Mouse (Mus musculus): Measurements from ENCODE around the gene D030056L22Rik. TPM values are rescaled to one million over a fixed set of nuclear protein-coding genes. Genes with fewer than 3 reads are reported as not detected.

The D030056L22Rik gene
- total and polyA plus RNA-seq, 3 experiments, result 20.6 to 76.0 (median 29.2) TPM

DNA sequence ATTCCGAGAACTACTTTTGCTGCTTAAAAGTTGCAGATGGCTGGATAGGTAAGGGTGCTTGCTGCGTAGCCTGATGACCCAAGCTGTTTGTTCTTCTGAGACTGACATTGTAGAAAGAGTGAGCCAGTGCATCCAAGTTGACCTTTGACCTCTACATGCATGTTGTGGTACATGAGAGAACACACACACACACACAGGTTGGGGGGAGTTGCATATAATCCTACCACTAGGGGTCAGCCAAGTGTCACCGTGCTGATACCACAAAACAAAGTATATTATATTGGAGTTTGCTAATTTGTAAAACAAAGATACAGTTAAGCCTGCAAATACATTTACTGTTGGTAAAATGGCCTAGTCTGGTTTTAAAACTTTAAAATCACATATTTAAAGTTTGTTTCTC, 25.4 kb upstream of the D030056L22Rik start:
- dilution Hi-C loops (cut with MboI; ENCODE audit: extremely low pct_ligation_motif_present, extremely low pct_unique_long_range_greater_than_20kb, low sequenced_read_pairs) (no loop called here), in situ Hi-C loops (cut with MboI; ENCODE audit: low pct_ligation_motif_present, low pct_unique_long_range_greater_than_20kb, low sequenced_read_pairs) (no loop called here)
- Histone ChIP-seq H3K9ac (ENCODE audit: insufficient read depth, low read depth) (no peak overlapping the region), H3K4me1 (ENCODE audit: control insufficient read depth in 1 of 2, insufficient read depth in 2 of 2) (no peaks in the 10 kb centered on the region), H3K27me3 (replicated peaks) (no peaks in the 10 kb centered on the region), H3K4me2 (ENCODE audit: insufficient read depth, low read depth, poor library complexity, severe bottlenecking) (no peak overlapping the region), H3K9me3 (replicated peaks; ENCODE audit: low read length) (no peaks in the 10 kb centered on the region), H3K36me3 (replicated peaks in 1 of 2; ENCODE audit: control insufficient read depth in 1 of 2, insufficient read depth in 1 of 2, low read length in 1 of 2) (peaks cover 13 to 50% of the 10 kb centered on the region in 2 experiments), H3K27ac (ENCODE audit: insufficient read depth, low read depth) (no peak overlapping the region), H3K79me2 (replicated peaks; ENCODE audit: control insufficient read depth, extremely low read depth, insufficient read depth, poor library complexity, severe bottlenecking) (no peaks in the 10 kb centered on the region), H3K4me3 (replicated peaks in 1 of 3; ENCODE audit: low read depth in 2 of 3, low read length in 2 of 3, poor library complexity in 1 of 3) (no peak overlapping the region)
- peak; percentile 9; the same call in 1 of the 2 replicates for TF ChIP-seq NELFE (IDR thresholded peaks at IDR 0.05; ENCODE audit: low read depth, low read length)
- TF ChIP-seq BHLHE40 (IDR thresholded peaks at IDR 0.05; ENCODE audit: low read depth, low read length), result no peak
- TF ChIP-seq RAD21 (IDR thresholded peaks at IDR 0.05; ENCODE audit: low read depth, low read length), result peak; percentile 65
- TF ChIP-seq SMC3 (IDR thresholded peaks at IDR 0.05; ENCODE audit: low read depth, low read length), result peak; percentile 71
- 0 out of 2 replicates have a peak, but pooled peaks have one; percentile 11 for TF ChIP-seq MYC (IDR thresholded peaks at IDR 0.05; ENCODE audit: low read depth, low read length)
- TF ChIP-seq CTCF (conservative IDR thresholded peaks at IDR 0.05 in 1 of 2, IDR thresholded peaks at IDR 0.05 in 1 of 2; ENCODE audit: low read depth in 2 of 2, low read length in 2 of 2), result peak; percentile 83 to 93
- no peak for TF ChIP-seq ELF1 (IDR thresholded peaks at IDR 0.05; ENCODE audit: low read depth, low read length)
- 0 out of 2 replicates have a peak, but pooled peaks have one; percentile 15 for TF ChIP-seq IRF4 (IDR thresholded peaks at IDR 0.05; ENCODE audit: low read depth, low read length)
- DNase-seq (ENCODE audit: extremely low read depth), result peak; percentile 58

DNA sequence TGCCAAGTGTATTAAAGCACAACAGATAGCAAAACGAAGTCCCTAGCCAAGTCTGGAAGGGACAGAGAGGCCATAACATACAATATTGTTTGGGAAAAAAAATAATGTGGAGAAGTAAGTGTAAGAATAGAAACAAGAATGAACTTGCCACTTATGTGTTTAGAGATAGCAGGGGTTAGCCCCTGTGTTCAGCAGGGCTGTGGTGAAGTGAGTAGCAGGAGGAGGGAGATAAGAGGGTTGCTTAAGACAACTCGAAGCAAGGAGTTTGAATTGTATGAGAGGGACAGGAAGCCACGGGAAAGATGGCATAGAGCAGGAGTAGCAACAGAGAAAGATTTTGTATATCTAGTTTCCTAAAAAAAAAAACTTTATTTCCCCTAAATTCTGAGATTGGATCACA, 20.8 kb upstream of the D030056L22Rik start:
- H3K27me3 ChIP-seq (replicated peaks), result no peaks in the 10 kb centered on the region
- in situ Hi-C loops (cut with MboI; ENCODE audit: low pct_ligation_motif_present, low pct_unique_long_range_greater_than_20kb, low sequenced_read_pairs) (no loop called here), dilution Hi-C loops (cut with MboI; ENCODE audit: extremely low pct_ligation_motif_present, extremely low pct_unique_long_range_greater_than_20kb, low sequenced_read_pairs) (no loop called here)
- no peaks in the 10 kb centered on the region; the same call in 1 of the 2 replicates for H3K79me2 ChIP-seq (replicated peaks; ENCODE audit: control insufficient read depth, extremely low read depth, insufficient read depth, poor library complexity, severe bottlenecking)
- H3K4me3 ChIP-seq (replicated peaks in 1 of 3; ENCODE audit: low read depth in 2 of 3, low read length in 2 of 3, poor library complexity in 1 of 3), result no peak overlapping the region
- no peaks in the 10 kb centered on the region for H3K4me1 ChIP-seq (ENCODE audit: control insufficient read depth in 1 of 2, insufficient read depth in 2 of 2)
- TF ChIP-seq ZC3H11A (IDR thresholded peaks at IDR 0.05; ENCODE audit: low read depth, low read length), result no peak
- TF ChIP-seq RCOR1 (conservative IDR thresholded peaks at IDR 0.05; ENCODE audit: low read depth, low read length), result no peak
- TF ChIP-seq NRF1 (IDR thresholded peaks at IDR 0.05; ENCODE audit: low read depth, low read length), result no peak
- TF ChIP-seq ZNF384 (IDR thresholded peaks at IDR 0.05; ENCODE audit: low read depth, low read length), result no peak
- no peak for TF ChIP-seq TCF12 (IDR thresholded peaks at IDR 0.05; ENCODE audit: low read depth, low read length)
- no peak for TF ChIP-seq MAX (IDR thresholded peaks at IDR 0.05; ENCODE audit: low read length)
- H3K9ac ChIP-seq (ENCODE audit: insufficient read depth, low read depth), result no peak overlapping the region
- no peaks in the 10 kb centered on the region for H3K9me3 ChIP-seq (replicated peaks; ENCODE audit: low read length)
- peaks cover 20 to 70% of the 10 kb centered on the region in 2 experiments for H3K36me3 ChIP-seq (replicated peaks in 1 of 2; ENCODE audit: control insufficient read depth in 1 of 2, insufficient read depth in 1 of 2, low read length in 1 of 2)
- H3K4me2 ChIP-seq (ENCODE audit: insufficient read depth, low read depth, poor library complexity, severe bottlenecking), result no peak overlapping the region
- H3K27ac ChIP-seq (ENCODE audit: insufficient read depth, low read depth), result no peak overlapping the region
- DNase-seq (ENCODE audit: extremely low read depth), result no peak

DNA sequence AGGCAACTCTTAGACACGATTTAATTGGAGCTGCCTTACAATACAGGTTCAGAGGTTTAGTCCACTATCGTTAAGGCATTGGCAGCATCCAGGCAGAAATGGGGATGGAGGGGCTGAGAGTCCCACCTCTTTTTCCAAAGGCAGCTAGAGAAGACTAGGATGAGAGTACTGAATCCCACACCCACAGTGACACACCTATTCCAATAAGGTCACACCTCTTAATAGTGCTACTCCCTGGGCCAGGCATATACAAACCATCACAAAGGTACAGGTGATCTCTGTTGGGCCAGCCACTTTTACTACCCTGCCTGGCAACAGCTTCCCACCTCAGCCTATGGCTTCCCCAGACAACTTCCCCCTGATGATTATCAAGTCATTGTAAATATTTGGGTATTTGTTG, 20.2 kb upstream of the D030056L22Rik start:
- no peak overlapping the region for H3K4me2 ChIP-seq (ENCODE audit: insufficient read depth, low read depth, poor library complexity, severe bottlenecking)
- dilution Hi-C loops (cut with MboI; ENCODE audit: extremely low pct_ligation_motif_present, extremely low pct_unique_long_range_greater_than_20kb, low sequenced_read_pairs) (no loop called here), in situ Hi-C loops (cut with MboI; ENCODE audit: low pct_ligation_motif_present, low pct_unique_long_range_greater_than_20kb, low sequenced_read_pairs) (no loop called here)
- no peaks in the 10 kb centered on the region; the same call in 1 of the 2 replicates for H3K79me2 ChIP-seq (replicated peaks; ENCODE audit: control insufficient read depth, extremely low read depth, insufficient read depth, poor library complexity, severe bottlenecking)
- no peaks in the 10 kb centered on the region for H3K4me1 ChIP-seq (ENCODE audit: control insufficient read depth in 1 of 2, insufficient read depth in 2 of 2)
- H3K27me3 ChIP-seq (replicated peaks), result no peaks in the 10 kb centered on the region
- H3K9ac ChIP-seq (ENCODE audit: insufficient read depth, low read depth), result no peak overlapping the region
- no peak overlapping the region for H3K4me3 ChIP-seq (replicated peaks in 1 of 3; ENCODE audit: low read depth in 2 of 3, low read length in 2 of 3, poor library complexity in 1 of 3)
- no peaks in the 10 kb centered on the region for H3K9me3 ChIP-seq (replicated peaks; ENCODE audit: low read length)
- H3K36me3 ChIP-seq (replicated peaks in 1 of 2; ENCODE audit: control insufficient read depth in 1 of 2, insufficient read depth in 1 of 2, low read length in 1 of 2), result peaks cover 21 to 72% of the 10 kb centered on the region in 2 experiments
- no peak overlapping the region for H3K27ac ChIP-seq (ENCODE audit: insufficient read depth, low read depth)
- no peak for DNase-seq (ENCODE audit: extremely low read depth)
- no peak for TF ChIP-seq USF1 (IDR thresholded peaks at IDR 0.05; ENCODE audit: low read depth, low read length)
- no peak for TF ChIP-seq TBP (conservative IDR thresholded peaks at IDR 0.05; ENCODE audit: low read depth, low read length)
- no peak for TF ChIP-seq CHD2 (IDR thresholded peaks at IDR 0.05; ENCODE audit: low read length)
- TF ChIP-seq GABPA (IDR thresholded peaks at IDR 0.05; ENCODE audit: insufficient replicate concordance, low read depth, low read length), result no peak
- TF ChIP-seq MEF2A (IDR thresholded peaks at IDR 0.05; ENCODE audit: borderline replicate concordance, low read depth, low read length), result no peak
- TF ChIP-seq POLR2AphosphoS2 (IDR thresholded peaks at IDR 0.05; ENCODE audit: low read depth, low read length), result no peak
- no peak for TF ChIP-seq USF2 (conservative IDR thresholded peaks at IDR 0.05; ENCODE audit: low read depth, low read length)
- no peak for TF ChIP-seq RAD21 (IDR thresholded peaks at IDR 0.05; ENCODE audit: low read depth, low read length)
- no peak for TF ChIP-seq ZMIZ1 (IDR thresholded peaks at IDR 0.05; ENCODE audit: low read depth, low read length)
- TF ChIP-seq UBTF (IDR thresholded peaks at IDR 0.05; ENCODE audit: low read depth, low read length), result no peak
- TF ChIP-seq PAX5 (IDR thresholded peaks at IDR 0.05; ENCODE audit: low read length), result no peak
- no peak for TF ChIP-seq BHLHE40 (IDR thresholded peaks at IDR 0.05; ENCODE audit: low read depth, low read length)
- no peak for TF ChIP-seq HCFC1 (IDR thresholded peaks at IDR 0.05; ENCODE audit: low read depth, low read length)
- TF ChIP-seq SIN3A (IDR thresholded peaks at IDR 0.05; ENCODE audit: low read length), result no peak
- TF ChIP-seq RCOR1 (conservative IDR thresholded peaks at IDR 0.05; ENCODE audit: low read depth, low read length), result no peak
- TF ChIP-seq E2F4 (IDR thresholded peaks at IDR 0.05; ENCODE audit: insufficient replicate concordance, low read depth, low read length), result no peak
- no peak for TF ChIP-seq ELF1 (IDR thresholded peaks at IDR 0.05; ENCODE audit: low read depth, low read length)

Measured in CH12.LX (cell line).